Mouse (Mus musculus) embryonic facial prominence, embryonic 13.5 days (tissue): ENCODE data around the gene Gm10428. TPM values are rescaled to one million over a fixed set of nuclear protein-coding genes. Genes with fewer than 3 reads are reported as not detected.
"Not testable (repeated sequence)": the region's sequence is repeated elsewhere in the genome, so short reads cannot be mapped to it uniquely, and the experiment has no call there.

Source experiments
- ATAC-seq: fragments of 200-750 bp; cut with Nextera tagmentation; 2 replicates; pipeline ENCODE4 v1.8.0; 2017; ENCODE audit warnings: low read depth; ENCODE audit not compliant: insufficient number of reproducible peaks, insufficient read depth, low FRiP score, low TSS enrichment
- H3K27ac ChIP-seq: fragments of 300-500 bp; sonication (generic); 2 replicates; pipeline ENCODE4 v1.5.1; 2015; ENCODE audit warnings: moderate library complexity, mild to moderate bottlenecking, inconsistent platforms
- H3K27me3 ChIP-seq: fragments of 300-500 bp; sonication (generic); 2 replicates; pipeline ENCODE4 v1.6.1; 2015; ENCODE audit warnings: mild to moderate bottlenecking, inconsistent platforms
- H3K36me3 ChIP-seq: fragments of 300-500 bp; sonication (generic); 2 replicates; pipeline ENCODE4 v1.6.1; 2015; ENCODE audit warnings: mild to moderate bottlenecking, inconsistent platforms
- H3K4me1 ChIP-seq: fragments of 300-500 bp; sonication (generic); 2 replicates; pipeline ENCODE4 v1.6.1; 2015; ENCODE audit warnings: inconsistent platforms
- H3K4me2 ChIP-seq: fragments of 300-500 bp; sonication (generic); 2 replicates; pipeline ENCODE4 v1.6.1; 2015; ENCODE audit warnings: moderate library complexity, mild to moderate bottlenecking, inconsistent platforms
- H3K4me3 ChIP-seq: fragments of 300-500 bp; sonication (generic); 2 replicates; pipeline ENCODE4 v1.5.1; 2015; ENCODE audit warnings: mild to moderate bottlenecking, inconsistent platforms
- H3K9ac ChIP-seq: fragments of 300-500 bp; sonication (generic); 2 replicates; pipeline ENCODE4 v1.6.1; 2015; ENCODE audit warnings: mild to moderate bottlenecking, inconsistent platforms
- H3K9me3 ChIP-seq: fragments of 300-500 bp; sonication (generic); 2 replicates; pipeline ENCODE4 v1.6.1; 2016; ENCODE audit warnings: inconsistent platforms
- WGBS: fragments of 180-500 bp; shearing (Covaris S2); methylation state at CpG from one replicate; pipeline ENCODE4 v1.1.7; 2015; ENCODE audit warnings: mixed read lengths; 5-methylcytosine and 5-hydroxymethylcytosine counted together
- polyA plus RNA-seq: library from polyadenylated mRNA; unstranded; fragments of >200 nt; fragmentation: Nextera tagmentation; extraction: Ambion mirVana; gene quantifications from 2 replicates; pipeline ENCODE4 v1.2.1, GENCODE M21; 2015

The Gm10428 gene
- polyA plus RNA-seq, 1 experiment from 2014 or later, result not detected

- no peak overlapping the region for H3K27ac ChIP-seq
- H3K9me3 ChIP-seq, result no peaks in the 10 kb centered on the region
- H3K4me2 ChIP-seq, result no peak overlapping the region
- ATAC-seq, result no peak
- peaks cover 37% of the 10 kb centered on the region for H3K27me3 ChIP-seq
- H3K4me1 ChIP-seq, result peaks cover 9% of the 10 kb centered on the region; the same call in 1 of the 2 replicates
- H3K4me3 ChIP-seq, result no peak overlapping the region
- no peak overlapping the region for H3K9ac ChIP-seq
- H3K36me3 ChIP-seq, result no peaks in the 10 kb centered on the region
- WGBS, result 61% methylated on average over 9 of the region's 9 CpGs
Measured at GRCm38 (mm10) chr11:62747227-62747626, 5.7 kb upstream of the Gm10428 start.

- Histone ChIP-seq H3K9me3 (no peaks in the 10 kb centered on the region), H3K27ac (no peak overlapping the region), H3K9ac (no peak overlapping the region), H3K36me3 (no peaks in the 10 kb centered on the region), H3K4me2 (no peak overlapping the region), H3K4me1 (peaks cover 9% of the 10 kb centered on the region; the same call in 1 of the 2 replicates), H3K27me3 (peaks cover 37% of the 10 kb centered on the region), H3K4me3 (no peak overlapping the region)
- WGBS, result 77% methylated on average over 4 of the region's 4 CpGs
- ATAC-seq, result no peak
Measured at GRCm38 (mm10) chr11:62748062-62748461, 4.8 kb upstream of the Gm10428 start.

DNA sequence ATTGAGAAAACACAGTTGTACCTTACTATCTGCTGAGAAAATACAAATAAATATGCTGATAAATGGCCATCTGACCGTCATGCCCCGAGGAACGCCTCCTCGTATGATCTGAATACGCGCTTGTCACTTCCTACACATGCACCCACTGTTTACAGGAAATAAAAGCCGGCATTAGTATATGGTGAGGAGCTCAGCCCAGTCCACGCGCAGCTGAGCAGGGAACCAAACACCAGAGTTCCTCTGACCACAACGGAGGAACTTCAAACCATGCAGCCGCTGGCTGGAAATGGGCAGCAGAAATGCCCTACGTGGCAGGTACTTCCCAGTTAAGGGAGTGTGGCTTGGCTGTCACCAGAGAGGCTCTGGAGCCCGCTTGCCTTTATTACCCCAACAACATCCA is 3.5 kb upstream of the Gm10428 start:
- ATAC-seq, H3K36me3 ChIP-seq, H3K9ac ChIP-seq, H3K9me3 ChIP-seq, H3K4me3 ChIP-seq, H3K27ac ChIP-seq, H3K4me2 ChIP-seq, H3K4me1 ChIP-seq: not testable (repeated sequence)
- H3K27me3 ChIP-seq, result peaks cover 37% of the 10 kb centered on the region
- 89% methylated on average over 13 of the region's 13 CpGs for WGBS

DNA sequence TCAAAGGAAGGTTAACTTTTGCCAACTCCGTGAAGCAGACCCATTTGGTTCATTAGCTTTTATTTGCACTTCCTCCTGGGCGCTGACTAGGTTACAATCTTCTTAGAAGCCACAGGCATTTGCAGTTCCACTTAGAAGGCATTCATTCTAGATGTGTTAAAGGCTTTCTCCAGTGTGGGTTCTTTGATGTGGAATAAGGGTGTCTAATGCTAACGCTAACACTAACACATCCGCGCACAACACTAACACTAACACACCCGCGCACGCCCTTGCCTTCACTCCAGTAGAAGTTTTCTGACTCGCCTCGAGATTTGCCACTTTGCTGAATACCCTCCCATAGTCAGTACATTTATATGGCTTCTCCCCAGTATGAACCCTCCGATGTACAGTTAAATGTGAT is 709 bp upstream of the Gm10428 start:
- peaks cover 23% of the 10 kb centered on the region for H3K27me3 ChIP-seq

GRCm38 (mm10) chr11:62756456-62757142 is 3.7 kb downstream of the Gm10428 start:
- Histone ChIP-seq H3K27me3 (peaks cover 13% of the 10 kb centered on the region), H3K4me3 (peak overlapping the region; percentile 39), H3K4me2 (peak overlapping the region; percentile 62), H3K27ac (no peak overlapping the region), H3K4me1 (peaks cover 6% of the 10 kb centered on the region), H3K9ac (peak overlapping the region; percentile 59), H3K36me3 (no peaks in the 10 kb centered on the region), H3K9me3 (no peaks in the 10 kb centered on the region)
- 7% methylated on average over 36 of the region's 36 CpGs for WGBS
- ATAC-seq, result peak; percentile 97

More for the DNA sequence above, 709 bp upstream of the Gm10428 start:
- ATAC-seq, result no peak
- no peaks in the 10 kb centered on the region for H3K9me3 ChIP-seq
- H3K27ac ChIP-seq, result no peak overlapping the region
- WGBS, result 75% methylated on average over 11 of the region's 11 CpGs
- no peaks in the 10 kb centered on the region for H3K36me3 ChIP-seq
- no peak overlapping the region for H3K4me2 ChIP-seq
- H3K4me3 ChIP-seq, result no peak overlapping the region
- peaks cover 2% of the 10 kb centered on the region for H3K4me1 ChIP-seq
- no peak overlapping the region for H3K9ac ChIP-seq

- no peak for ATAC-seq
- H3K9ac ChIP-seq, result peak overlapping the region; percentile 59
Measured at GRCm38 (mm10) chr11:62757143-62757507, 4.2 kb downstream of the Gm10428 start.

GRCm38 (mm10) chr11:62757906-62758305 is 5.0 kb downstream of the Gm10428 start:
- Histone ChIP-seq H3K4me1 (peaks cover 6% of the 10 kb centered on the region), H3K36me3 (no peaks in the 10 kb centered on the region), H3K9ac (no peak overlapping the region), H3K27me3 (peaks cover 13% of the 10 kb centered on the region), H3K4me3 (no peak overlapping the region), H3K9me3 (no peaks in the 10 kb centered on the region), H3K4me2 (no peak overlapping the region), H3K27ac (no peak overlapping the region)
- WGBS, result 83% methylated on average over 6 of the region's 6 CpGs
- ATAC-seq, result no peak

More at GRCm38 (mm10) chr11:62757143-62757507, 4.2 kb downstream of the Gm10428 start:
- no peaks in the 10 kb centered on the region for H3K9me3 ChIP-seq
- H3K4me1 ChIP-seq, result peaks cover 6% of the 10 kb centered on the region
- peaks cover 13% of the 10 kb centered on the region for H3K27me3 ChIP-seq
- H3K4me2 ChIP-seq, result peak overlapping the region; percentile 62
- H3K36me3 ChIP-seq, result no peaks in the 10 kb centered on the region
- no peak overlapping the region for H3K27ac ChIP-seq
- 5% methylated on average over 7 of the region's 7 CpGs for WGBS
- H3K4me3 ChIP-seq, result peak overlapping the region; percentile 39

DNA sequence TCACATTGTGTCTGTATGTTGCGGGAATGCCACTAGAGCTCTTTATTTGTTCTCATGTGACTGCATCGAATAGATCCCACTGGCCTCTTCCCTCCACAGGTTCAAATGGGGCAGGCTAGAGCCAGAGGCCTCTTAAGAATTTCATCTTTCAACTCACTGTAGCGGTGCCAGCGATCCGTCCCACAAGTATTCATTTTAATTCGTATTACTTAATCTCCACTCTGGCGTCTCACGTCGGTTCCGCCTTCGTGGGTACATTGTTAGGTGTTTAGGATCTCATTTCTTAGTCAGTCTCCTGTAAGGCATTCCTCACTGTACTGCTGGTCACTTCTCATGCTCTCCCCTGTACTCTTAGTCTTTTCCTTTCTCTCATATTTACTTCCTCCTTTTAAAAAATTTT is 5.6 kb downstream of the Gm10428 start:
- Histone ChIP-seq H3K27ac (no peak overlapping the region), H3K9me3 (no peaks in the 10 kb centered on the region), H3K36me3 (no peaks in the 10 kb centered on the region), H3K4me1 (peaks cover 6% of the 10 kb centered on the region), H3K27me3 (peaks cover 13% of the 10 kb centered on the region), H3K4me2 (no peak overlapping the region), H3K9ac (no peak overlapping the region), H3K4me3 (no peak overlapping the region)
- 87% methylated on average over 11 of the region's 11 CpGs for WGBS
- no peak for ATAC-seq

GRCm38 (mm10) chr11:62760755-62761457 is 8.0 kb downstream of the Gm10428 start:
- Histone ChIP-seq H3K36me3 (no peaks in the 10 kb centered on the region), H3K9me3 (no peaks in the 10 kb centered on the region), H3K9ac (no peak overlapping the region), H3K4me3 (no peak overlapping the region), H3K4me1 (peaks cover 6% of the 10 kb centered on the region), H3K27me3 (peaks cover 9% of the 10 kb centered on the region), H3K4me2 (no peak overlapping the region), H3K27ac (no peak overlapping the region)
- ATAC-seq, result no peak
- 72% methylated on average over 9 of the region's 9 CpGs for WGBS

DNA sequence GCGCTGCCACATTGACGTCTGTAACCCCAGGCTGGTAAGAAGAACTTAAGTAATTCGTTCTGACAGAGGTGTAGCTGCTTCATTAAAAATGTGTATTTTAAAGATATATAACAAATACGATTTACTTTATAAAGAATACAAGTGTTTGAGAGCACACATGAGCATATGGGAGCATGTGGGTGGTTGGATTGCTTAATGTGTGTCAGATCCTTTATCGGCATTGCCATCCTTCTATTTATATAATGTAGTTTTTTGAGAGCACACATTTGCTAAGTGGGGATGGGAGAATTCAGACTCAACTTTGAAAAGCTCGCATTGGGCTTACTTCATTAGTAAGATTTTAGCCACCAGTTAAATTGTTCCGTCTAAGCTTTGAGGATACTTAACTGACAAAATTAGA is 23.6 kb downstream of the Gm10428 start:
- no peak overlapping the region for H3K9ac ChIP-seq

GRCm38 (mm10) chr11:62788935-62789616 is 36.2 kb downstream of the Gm10428 start, which contains the start of gene Zfp286:
Gene Zfp286 (minus strand): TSS chr11:62789462.
- Histone ChIP-seq H3K27ac (peak within 1 kb of the TSS; percentile 80), H3K9me3 (peaks cover 6% of the 10 kb centered on the region; the same call in 1 of the 2 replicates), H3K4me2 (peak within 1 kb of the TSS; percentile 73), H3K4me1 (peaks cover 10% of the 10 kb centered on the region), H3K4me3 (peak within 1 kb of the TSS; percentile 66), H3K27me3 (no peaks in the 10 kb centered on the region), H3K36me3 (peaks cover 37% of the 10 kb centered on the region), H3K9ac (peak within 1 kb of the TSS; percentile 86)
- peak; percentile 92 for ATAC-seq
- 7% methylated on average over 34 of the region's 34 CpGs for WGBS

More for the DNA sequence above, 23.6 kb downstream of the Gm10428 start:
- ATAC-seq, result no peak
- Histone ChIP-seq H3K4me3 (no peak overlapping the region), H3K27me3 (no peaks in the 10 kb centered on the region), H3K4me2 (no peak overlapping the region), H3K4me1 (no peaks in the 10 kb centered on the region), H3K36me3 (peaks cover 69% of the 10 kb centered on the region), H3K27ac (no peak overlapping the region), H3K9me3 (peaks cover 58% of the 10 kb centered on the region)
- WGBS, result 95% methylated on average over 7 of the region's 7 CpGs
